Comparison of ENCODE assay signal across 8 mouse cellular contexts in the genomic region with DNA sequence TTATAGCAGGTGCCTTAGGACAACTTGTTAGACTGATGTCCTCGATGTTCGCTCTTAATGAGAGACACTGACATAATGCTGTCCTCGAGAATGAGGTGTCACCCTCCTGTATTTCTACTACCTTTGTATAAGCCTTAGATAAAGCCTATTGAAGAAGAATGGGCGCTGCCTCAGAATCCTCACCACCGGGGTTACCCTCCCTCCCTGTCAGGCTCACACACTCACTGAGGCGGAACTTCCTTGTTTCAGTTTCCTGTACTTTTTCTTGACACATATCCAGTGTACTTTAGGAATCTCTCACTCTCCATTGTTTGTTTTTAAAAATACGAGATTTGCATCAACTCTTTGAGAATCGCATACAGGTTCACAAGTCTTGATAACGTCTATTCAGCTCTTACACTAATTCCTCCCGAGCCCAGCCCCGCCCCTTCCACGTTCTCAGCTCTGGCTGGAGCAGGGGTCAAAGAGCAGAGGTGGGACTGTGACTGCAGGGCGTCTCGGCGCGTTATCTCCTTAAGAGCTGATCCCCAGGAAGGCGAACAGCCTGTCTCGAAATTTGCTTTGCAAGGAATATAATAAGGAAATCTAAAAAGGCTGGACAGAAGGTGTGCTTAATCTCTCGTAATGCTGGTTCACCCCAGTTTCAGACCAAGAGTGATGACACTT. TPM values are rescaled to one million over a fixed set of nuclear protein-coding genes. Genes with fewer than 3 reads are reported as not detected.
DNase-seq lines count a peak whose midpoint lies in the region; ATAC-seq lines count a peak whose summit lies in the region.

No protein-coding gene starts in this region.

- H3K27me3 ChIP-seq in forebrain, embryonic 15.5 days: no peaks in the 10 kb centered on the region
- no peaks in the 10 kb centered on the region for H3K27me3 ChIP-seq in lung, embryonic 16.5 days (ENCODE audit: control insufficient read depth, insufficient read depth, low read depth, low read length)

- 10% methylated on average over 19 of the region's 19 CpGs for WGBS in forebrain, embryonic 15.5 days
- WGBS in lung, embryonic 16.5 days: 10% methylated on average over 19 of the region's 19 CpGs

- peak; percentile 7 to 11 for DNase-seq in urinary bladder, adult 18-20 months (ENCODE audit: low spot score in 2 of 2)
- DNase-seq in urinary bladder, postnatal 25 days (ENCODE audit: low spot score): no peak
- DNase-seq in kidney, adult 8-10 months: peak; percentile 12 to 33
- peak; percentile 60 for DNase-seq in retina, postnatal 1 day
- DNase-seq in adipocyte (ENCODE audit: low spot score): no peak
- DNase-seq in cerebellum, postnatal 36 days: no peak

- H3K9ac ChIP-seq in forebrain, embryonic 15.5 days (replicated peaks): no peak overlapping the region
- H3K9ac ChIP-seq in lung, embryonic 16.5 days (ENCODE audit: low read length): peak overlapping the region; percentile 45; the same call in 1 of the 2 replicates

- H3K9me3 ChIP-seq in forebrain, embryonic 15.5 days: no peaks in the 10 kb centered on the region
- H3K9me3 ChIP-seq in lung, embryonic 16.5 days (ENCODE audit: control insufficient read depth, low read length): no peaks in the 10 kb centered on the region

- peaks cover 6% of the 10 kb centered on the region; the same call in 1 of the 2 replicates for H3K4me1 ChIP-seq in forebrain, embryonic 15.5 days
- H3K4me1 ChIP-seq in lung, embryonic 16.5 days (replicated peaks; ENCODE audit: control insufficient read depth, insufficient read depth, low read length): no peaks in the 10 kb centered on the region

- ATAC-seq in forebrain, embryonic 15.5 days (replicated peaks): no peak
- ATAC-seq in lung, embryonic 16.5 days (ENCODE audit: low read depth): no peak

- peak overlapping the region; percentile 29 for H3K4me2 ChIP-seq in forebrain, embryonic 15.5 days (replicated peaks)
- peak overlapping the region; percentile 58 for H3K4me2 ChIP-seq in lung, embryonic 16.5 days (ENCODE audit: low read depth, low read length)

- no peaks in the 10 kb centered on the region for H3K36me3 ChIP-seq in forebrain, embryonic 15.5 days
- no peaks in the 10 kb centered on the region for H3K36me3 ChIP-seq in lung, embryonic 16.5 days (ENCODE audit: control insufficient read depth, insufficient read depth, low read length)

- H3K27ac ChIP-seq in forebrain, embryonic 15.5 days (replicated peaks): no peak overlapping the region
- H3K27ac ChIP-seq in lung, embryonic 16.5 days (ENCODE audit: low read length): no peak overlapping the region

- peak overlapping the region; percentile 18 for H3K4me3 ChIP-seq in forebrain, embryonic 15.5 days
- H3K4me3 ChIP-seq in lung, embryonic 16.5 days (ENCODE audit: low read length): peak overlapping the region; percentile 47

RNA-seq across cellular contexts. Expression of gene Aldoart2, which starts 4.9 kb away (rescaled TPM):
- not detected in 2 replicates for polyA plus RNA-seq in forebrain, embryonic 15.5 days (2015; fragmentation: Nextera tagmentation; extraction: Ambion mirVana)
- polyA plus RNA-seq in lung, embryonic 16.5 days (2015; fragmentation: Nextera tagmentation; extraction: Ambion mirVana): not detected in 2 replicates

RNA-seq across cellular contexts. Expression of gene Insm2, which starts 39.1 kb away (rescaled TPM):
- 2.1 and 2.5 TPM in 2 replicates for polyA plus RNA-seq in forebrain, embryonic 15.5 days (2015; fragmentation: Nextera tagmentation; extraction: Ambion mirVana)
- polyA plus RNA-seq in lung, embryonic 16.5 days (2015; fragmentation: Nextera tagmentation; extraction: Ambion mirVana): 0.13 and 0.20 TPM in 2 replicates

Comparison
In these comparisons a context has a peak if more than half of its experiments do, and no peak if none do; other contexts are left out.
1. DNase-seq: peak in urinary bladder, adult 18-20 months (2 of 2), kidney, adult 8-10 months (2 of 2) and retina, postnatal 1 day (single experiment); none in urinary bladder, postnatal 25 days (single experiment), adipocyte (single experiment) and cerebellum, postnatal 36 days (0 of 2).